Mouse (Mus musculus) liver, adult 2 months (tissue): Measurements from ENCODE around the gene Golph3.

Experiments used
- CTCF ChIP-seq: fragments of 200-500 bp; IDR thresholded peaks from 2 replicates; pipeline ENCODE4 v1.5.1; 2011; ENCODE audit warnings: low read depth, low read length, control low read depth
- POLR2A ChIP-seq: fragments of 200-500 bp; IDR thresholded peaks from 2 replicates; pipeline ENCODE4 v1.6.1; 2011; ENCODE audit warnings: low read length, control low read depth; ENCODE audit not compliant: insufficient read depth; ENCODE audit errors: extremely low read depth

GRCm38 (mm10) chr15:12308539-12308938 is 12.7 kb upstream of the Golph3 start:
- TF ChIP-seq CTCF (no peak), POLR2A (no peak)
